ENCODE assay signal across 25 mouse cellular contexts in the genomic region with DNA sequence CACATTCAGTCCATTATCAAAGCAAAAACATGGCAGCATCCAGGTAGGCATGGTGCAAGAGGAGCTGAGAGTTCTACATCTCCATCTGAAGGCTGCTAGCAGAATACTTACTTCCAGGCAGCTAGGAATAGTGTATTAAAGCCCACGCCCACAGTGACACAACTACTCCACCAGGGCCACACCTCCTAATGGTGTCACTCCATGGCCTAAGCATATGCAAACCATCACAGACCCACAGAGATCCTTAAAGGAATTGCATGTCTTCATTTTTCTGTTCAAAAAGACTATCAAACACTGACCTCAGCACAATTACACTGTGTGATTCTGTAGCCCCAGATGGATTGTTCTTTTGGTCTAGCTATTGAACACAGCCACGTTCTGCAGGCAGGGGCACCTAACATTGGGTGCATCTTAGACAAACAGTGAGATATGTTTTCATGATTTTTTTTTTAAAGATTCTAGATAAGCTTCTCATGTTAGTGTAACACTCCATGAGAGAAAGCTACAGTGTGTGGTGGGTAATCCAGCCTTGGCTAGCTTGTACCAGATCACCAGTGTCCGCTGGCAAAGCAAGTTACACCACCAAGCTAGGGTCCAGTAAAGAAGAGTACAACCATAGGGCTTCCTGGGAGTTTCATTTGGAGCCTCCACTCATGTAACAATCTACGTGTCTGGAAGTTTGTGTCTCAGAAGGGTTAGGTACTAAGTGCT.
"Had no signal": no experiment of that assay in that cellular context is flagged by ENCODE, and none has a peak within 500 bp of the region (broad histone marks: within the 10 kb centered on the region; RNA-seq: fewer than 3 reads in every experiment).

No protein-coding gene starts in this region.

- H3K27ac ChIP-seq: heart, embryonic 13.5 days; heart, embryonic 15.5 days; hindbrain, embryonic 13.5 days; hindbrain, embryonic 15.5 days; hindbrain, postnatal 0 days; kidney, embryonic 15.5 days; kidney, postnatal 0 days; limb, embryonic 13.5 days; limb, embryonic 15.5 days; liver, embryonic 14.5 days had no signal

- ATAC-seq: hindbrain, postnatal 0 days; intestine, embryonic 16.5 days had no signal

- H3K9ac ChIP-seq: heart, embryonic 13.5 days; heart, embryonic 15.5 days; hindbrain, embryonic 13.5 days; hindbrain, embryonic 15.5 days; kidney, embryonic 15.5 days; limb, embryonic 13.5 days; limb, embryonic 15.5 days; liver, embryonic 14.5 days had no signal

- H3K4me2 ChIP-seq: heart, embryonic 11.5 days; heart, embryonic 13.5 days; heart, embryonic 15.5 days; hindbrain, embryonic 13.5 days; hindbrain, embryonic 15.5 days; kidney, embryonic 15.5 days; limb, embryonic 13.5 days; limb, embryonic 15.5 days had no signal

- H3K9me3 ChIP-seq: heart, embryonic 15.5 days; hindbrain, embryonic 13.5 days; hindbrain, embryonic 15.5 days; kidney, embryonic 15.5 days; limb, embryonic 13.5 days; limb, embryonic 15.5 days had no signal

- H3K27me3 ChIP-seq: heart, embryonic 13.5 days; heart, embryonic 15.5 days; hindbrain, embryonic 13.5 days; hindbrain, embryonic 15.5 days; kidney, embryonic 15.5 days; limb, embryonic 13.5 days; limb, embryonic 15.5 days had no signal

- DNase-seq: gastrocnemius, postnatal 14 days; gastrocnemius, postnatal 36 days; heart, adult 18-20 months; heart, postnatal 14 days; heart, postnatal 36 days; kidney, adult 11 months; kidney, adult 2 months; kidney, adult 9 months; kidney, postnatal 14 days; kidney, postnatal 36 days; layer of hippocampus, adult 9-11 months; layer of hippocampus, postnatal 36 days; left cerebral cortex, postnatal 4 days had no signal

- H3K4me1 ChIP-seq: heart, embryonic 13.5 days; heart, embryonic 15.5 days; hindbrain, embryonic 13.5 days; hindbrain, embryonic 15.5 days; kidney, embryonic 15.5 days; limb, embryonic 13.5 days; limb, embryonic 15.5 days had no signal

- H3K36me3 ChIP-seq: heart, embryonic 13.5 days; heart, embryonic 15.5 days; hindbrain, embryonic 13.5 days; hindbrain, embryonic 15.5 days; kidney, embryonic 15.5 days; limb, embryonic 13.5 days; limb, embryonic 15.5 days had no signal

- H3K4me3 ChIP-seq: heart, embryonic 13.5 days; heart, embryonic 15.5 days; hindbrain, embryonic 13.5 days; hindbrain, embryonic 15.5 days; kidney, embryonic 15.5 days; limb, embryonic 13.5 days; limb, embryonic 15.5 days had no signal
